In the genomic region with DNA sequence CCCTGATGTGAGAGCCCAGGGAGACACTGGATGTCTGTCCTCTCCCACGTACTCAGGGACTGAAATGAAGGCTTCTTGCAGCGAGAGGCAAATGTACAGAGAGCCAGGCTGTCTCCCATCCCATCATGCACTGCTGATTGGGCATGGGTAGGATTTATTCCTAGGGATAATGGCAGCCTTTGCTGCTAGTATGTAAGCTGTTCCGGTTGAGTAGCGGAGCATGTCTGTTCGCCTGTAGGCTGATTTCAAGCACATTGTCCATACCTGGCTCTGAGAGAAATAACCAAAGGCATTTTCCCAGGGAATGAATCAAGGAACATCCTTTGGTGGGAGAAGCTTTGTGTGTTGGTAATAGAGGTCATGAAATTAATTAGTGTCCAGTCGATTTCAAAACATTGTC, we compare ENCODE assay signal across 20 mouse cellular contexts.
DNase-seq lines count a peak whose midpoint lies in the region; ATAC-seq and TF ChIP-seq lines count a peak whose summit lies in the region.
"Had no signal": no experiment of that assay in that cellular context is flagged by ENCODE, and none has a peak within 500 bp of the region (broad histone marks: within the 10 kb centered on the region; RNA-seq: fewer than 3 reads in every experiment).

No protein-coding gene starts in this region.

- peaks cover 45% of the 10 kb centered on the region for H3K36me3 ChIP-seq in hindbrain, embryonic 13.5 days
- H3K36me3 ChIP-seq in hindbrain, embryonic 10.5 days: peaks cover 54% of the 10 kb centered on the region
- H3K36me3 ChIP-seq in limb, embryonic 11.5 days (ENCODE audit: control insufficient read depth, insufficient read depth, low read length): peaks cover 19% of the 10 kb centered on the region
- H3K36me3 ChIP-seq in limb, embryonic 10.5 days: peaks cover 61% of the 10 kb centered on the region
- H3K36me3 ChIP-seq: G1E had no signal

- no peak overlapping the region for H3K9ac ChIP-seq in hindbrain, embryonic 13.5 days
- no peak overlapping the region for H3K9ac ChIP-seq in limb, embryonic 11.5 days (ENCODE audit: low read length)
- H3K9ac ChIP-seq: liver, embryonic 14.5 days had no signal

- ATAC-seq in hindbrain, embryonic 13.5 days (ENCODE audit: low FRiP score): no peak
- ATAC-seq in limb, embryonic 11.5 days (ENCODE audit: insufficient number of reproducible peaks, low FRiP score, low TSS enrichment, low read depth): no peak

- H3K4me1 ChIP-seq in hindbrain, embryonic 13.5 days (replicated peaks): peaks cover 21% of the 10 kb centered on the region
- peaks cover 18% of the 10 kb centered on the region for H3K4me1 ChIP-seq in hindbrain, embryonic 10.5 days (replicated peaks)
- H3K4me1 ChIP-seq in limb, embryonic 11.5 days (ENCODE audit: control insufficient read depth, insufficient read depth, low read length): peaks cover 14% of the 10 kb centered on the region
- H3K4me1 ChIP-seq in limb, embryonic 10.5 days: peaks cover 21% of the 10 kb centered on the region
- no peaks in the 10 kb centered on the region for H3K4me1 ChIP-seq in cerebellum, adult 2 months (ENCODE audit: control insufficient read depth, insufficient read depth, low read length)

- no peak for TF ChIP-seq POLR2A in cerebellum, adult 2 months (IDR thresholded peaks at IDR 0.05; ENCODE audit: borderline replicate concordance, insufficient read depth, low read length)

- H3K27ac ChIP-seq in hindbrain, embryonic 13.5 days: peak overlapping the region; percentile 66
- H3K27ac ChIP-seq in hindbrain, embryonic 10.5 days: no peak overlapping the region
- 0 out of 2 replicates have a peak overlapping the region, but pooled peaks have one; percentile 36 for H3K27ac ChIP-seq in limb, embryonic 11.5 days (replicated peaks; ENCODE audit: low read depth, low read length)
- no peak overlapping the region for H3K27ac ChIP-seq in limb, embryonic 10.5 days
- H3K27ac ChIP-seq in cerebellum, adult 2 months (ENCODE audit: insufficient read depth, low read length): no peak overlapping the region
- H3K27ac ChIP-seq: forebrain, embryonic 10.5 days; gastrocnemius, adult 2 months; heart, embryonic 10.5 days; liver, embryonic 14.5 days; macrophage had no signal

- no peak overlapping the region for H3K4me3 ChIP-seq in hindbrain, embryonic 13.5 days
- no peak overlapping the region for H3K4me3 ChIP-seq in hindbrain, embryonic 10.5 days
- H3K4me3 ChIP-seq in limb, embryonic 11.5 days (ENCODE audit: low read depth, low read length): no peak overlapping the region
- H3K4me3 ChIP-seq in limb, embryonic 10.5 days: no peak overlapping the region
- H3K4me3 ChIP-seq in cerebellum, adult 2 months (replicated peaks; ENCODE audit: insufficient read depth, low read depth, low read length): no peak overlapping the region
- H3K4me3 ChIP-seq: forebrain, embryonic 10.5 days; gastrocnemius, adult 2 months; heart, embryonic 10.5 days had no signal

- no peaks in the 10 kb centered on the region for H3K27me3 ChIP-seq in hindbrain, embryonic 13.5 days
- no peaks in the 10 kb centered on the region for H3K27me3 ChIP-seq in hindbrain, embryonic 10.5 days (ENCODE audit: insufficient read depth, poor library complexity, severe bottlenecking)
- H3K27me3 ChIP-seq in limb, embryonic 11.5 days (ENCODE audit: control insufficient read depth, insufficient read depth, low read length): no peaks in the 10 kb centered on the region
- H3K27me3 ChIP-seq in limb, embryonic 10.5 days (ENCODE audit: low read depth, poor library complexity, severe bottlenecking): no peaks in the 10 kb centered on the region
- H3K27me3 ChIP-seq in cerebellum, adult 2 months (ENCODE audit: control insufficient read depth, insufficient read depth, low read length): no peaks in the 10 kb centered on the region

- 70% methylated on average over 6 of the region's 6 CpGs for WGBS in hindbrain, embryonic 13.5 days
- WGBS in hindbrain, embryonic 10.5 days: 78% methylated on average over 6 of the region's 6 CpGs
- 93% methylated on average over 6 of the region's 6 CpGs for WGBS in limb, embryonic 11.5 days
- WGBS in limb, embryonic 10.5 days: 95% methylated on average over 6 of the region's 6 CpGs
- 73% methylated on average over 6 of the region's 6 CpGs for WGBS in cerebellum, adult 2 months

- no peak for TF ChIP-seq CTCF in cerebellum, adult 2 months (IDR thresholded peaks at IDR 0.05; ENCODE audit: borderline replicate concordance, insufficient read depth, low read depth, low read length)

- DNase-seq in hindbrain, embryonic 10.5 days (ENCODE audit: low spot score): no peak
- DNase-seq in limb, embryonic 11.5 days (ENCODE audit: low spot score): no peak
- no peak for DNase-seq in limb, embryonic 10.5 days (ENCODE audit: low spot score)
- peak; percentile 57 for DNase-seq in retina, postnatal 1 day
- DNase-seq in retina, embryonic 14.5 days (ENCODE audit: low spot score): no peak
- DNase-seq in layer of hippocampus, adult 18-20 months (ENCODE audit: low spot score in 2 of 2): no peak
- no peak for DNase-seq in cerebellum, adult 2 months
- DNase-seq: adrenal gland, postnatal 36 days; cerebellum, adult 18-20 months; cerebellum, postnatal 36 days; gastrocnemius, adult 2 months; kidney, adult 11 months; right cerebral cortex, postnatal 14 days; spleen, adult 18-20 months had no signal

- H3K9me3 ChIP-seq in hindbrain, embryonic 13.5 days: no peaks in the 10 kb centered on the region
- no peaks in the 10 kb centered on the region for H3K9me3 ChIP-seq in hindbrain, embryonic 10.5 days
- no peaks in the 10 kb centered on the region for H3K9me3 ChIP-seq in limb, embryonic 11.5 days (ENCODE audit: control insufficient read depth, low read length)
- no peaks in the 10 kb centered on the region for H3K9me3 ChIP-seq in limb, embryonic 10.5 days (replicated peaks)
- H3K9me3 ChIP-seq: forebrain, embryonic 10.5 days; heart, embryonic 10.5 days had no signal

- H3K4me2 ChIP-seq in hindbrain, embryonic 13.5 days: no peak overlapping the region
- no peak overlapping the region for H3K4me2 ChIP-seq in limb, embryonic 11.5 days (ENCODE audit: low read depth, severe bottlenecking)

Comparison
In these comparisons a context has a peak if more than half of its experiments do, and no peak if none do; other contexts are left out.
1. H3K27ac ChIP-seq: peak in hindbrain, embryonic 13.5 days (single experiment) and limb, embryonic 11.5 days (single experiment); none in hindbrain, embryonic 10.5 days (single experiment), limb, embryonic 10.5 days (single experiment) and cerebellum, adult 2 months (single experiment).